9 mouse cellular contexts compared by ENCODE assay signal in genomic region chr16:88542488-88542887, GRCm38 (mm10). TPM values are rescaled to one million over a fixed set of nuclear protein-coding genes. Genes with fewer than 3 reads are reported as not detected.
DNase-seq lines count a peak whose midpoint lies in the region; ATAC-seq lines count a peak whose summit lies in the region.
"Had no signal": no experiment of that assay in that cellular context is flagged by ENCODE, and none has a peak within 500 bp of the region (broad histone marks: within the 10 kb centered on the region; RNA-seq: fewer than 3 reads in every experiment).

No protein-coding gene starts in this region.

- H3K36me3 ChIP-seq in forebrain, embryonic 13.5 days (ENCODE audit: poor library complexity, severe bottlenecking) = no peaks in the 10 kb centered on the region
- H3K36me3 ChIP-seq in forebrain, embryonic 15.5 days = no peaks in the 10 kb centered on the region
- H3K36me3 ChIP-seq in midbrain, embryonic 11.5 days (ENCODE audit: control insufficient read depth, insufficient read depth, low read length) = no peaks in the 10 kb centered on the region
- no peaks in the 10 kb centered on the region for H3K36me3 ChIP-seq in midbrain, embryonic 13.5 days
- no peaks in the 10 kb centered on the region for H3K36me3 ChIP-seq in heart, embryonic 11.5 days (ENCODE audit: control insufficient read depth, insufficient read depth, low read length)
- H3K36me3 ChIP-seq: stomach, embryonic 15.5 days had no signal

- H3K9me3 ChIP-seq in forebrain, embryonic 13.5 days (replicated peaks) = no peaks in the 10 kb centered on the region
- no peaks in the 10 kb centered on the region for H3K9me3 ChIP-seq in forebrain, embryonic 15.5 days
- H3K9me3 ChIP-seq in midbrain, embryonic 11.5 days (ENCODE audit: control insufficient read depth, low read length) = no peaks in the 10 kb centered on the region
- no peaks in the 10 kb centered on the region for H3K9me3 ChIP-seq in midbrain, embryonic 13.5 days
- no peaks in the 10 kb centered on the region for H3K9me3 ChIP-seq in heart, embryonic 11.5 days (replicated peaks; ENCODE audit: control insufficient read depth, low read length)
- H3K9me3 ChIP-seq: stomach, embryonic 15.5 days had no signal

- H3K9ac ChIP-seq in forebrain, embryonic 13.5 days = no peak overlapping the region
- no peak overlapping the region for H3K9ac ChIP-seq in forebrain, embryonic 15.5 days (replicated peaks)
- H3K9ac ChIP-seq in midbrain, embryonic 11.5 days (ENCODE audit: low read length) = no peak overlapping the region
- no peak overlapping the region for H3K9ac ChIP-seq in midbrain, embryonic 13.5 days (replicated peaks)
- no peak overlapping the region for H3K9ac ChIP-seq in heart, embryonic 11.5 days (ENCODE audit: low read depth, low read length)
- H3K9ac ChIP-seq: stomach, embryonic 15.5 days had no signal

- no peak overlapping the region for H3K27ac ChIP-seq in forebrain, embryonic 13.5 days
- H3K27ac ChIP-seq in forebrain, embryonic 15.5 days (replicated peaks) = no peak overlapping the region
- H3K27ac ChIP-seq in midbrain, embryonic 11.5 days (ENCODE audit: low read depth, low read length) = no peak overlapping the region
- no peak overlapping the region for H3K27ac ChIP-seq in midbrain, embryonic 13.5 days
- H3K27ac ChIP-seq in heart, embryonic 11.5 days (ENCODE audit: low read depth, low read length) = no peak overlapping the region
- H3K27ac ChIP-seq: stomach, embryonic 15.5 days had no signal

- H3K4me3 ChIP-seq in forebrain, embryonic 13.5 days = no peak overlapping the region
- H3K4me3 ChIP-seq in forebrain, embryonic 15.5 days = no peak overlapping the region
- H3K4me3 ChIP-seq in midbrain, embryonic 11.5 days (ENCODE audit: low read depth, low read length) = no peak overlapping the region
- H3K4me3 ChIP-seq in midbrain, embryonic 13.5 days (replicated peaks) = no peak overlapping the region
- no peak overlapping the region for H3K4me3 ChIP-seq in heart, embryonic 11.5 days (ENCODE audit: low read depth, low read length)
- H3K4me3 ChIP-seq: stomach, embryonic 15.5 days had no signal

- H3K4me2 ChIP-seq in forebrain, embryonic 13.5 days = no peak overlapping the region
- H3K4me2 ChIP-seq in forebrain, embryonic 15.5 days (replicated peaks) = no peak overlapping the region
- no peak overlapping the region for H3K4me2 ChIP-seq in midbrain, embryonic 11.5 days
- H3K4me2 ChIP-seq in midbrain, embryonic 13.5 days (replicated peaks) = no peak overlapping the region
- H3K4me2 ChIP-seq in heart, embryonic 11.5 days = no peak overlapping the region
- H3K4me2 ChIP-seq: stomach, embryonic 15.5 days had no signal

- no peaks in the 10 kb centered on the region for H3K4me1 ChIP-seq in forebrain, embryonic 13.5 days
- no peaks in the 10 kb centered on the region for H3K4me1 ChIP-seq in forebrain, embryonic 15.5 days
- no peaks in the 10 kb centered on the region for H3K4me1 ChIP-seq in midbrain, embryonic 11.5 days (ENCODE audit: control insufficient read depth, insufficient read depth, low read length)
- no peaks in the 10 kb centered on the region for H3K4me1 ChIP-seq in midbrain, embryonic 13.5 days (replicated peaks)
- H3K4me1 ChIP-seq in heart, embryonic 11.5 days (ENCODE audit: control insufficient read depth, insufficient read depth, low read length) = no peaks in the 10 kb centered on the region
- H3K4me1 ChIP-seq: stomach, embryonic 15.5 days had no signal

- WGBS in forebrain, embryonic 13.5 days = 52% methylated on average over 6 of the region's 6 CpGs
- whole genome bisulfite sequencing in forebrain, embryonic 15.5 days = 56% methylated on average over 6 of the region's 6 CpGs
- WGBS in midbrain, embryonic 11.5 days = 54% methylated on average over 6 of the region's 6 CpGs
- 55% methylated on average over 6 of the region's 6 CpGs for WGBS in midbrain, embryonic 13.5 days
- WGBS in heart, embryonic 11.5 days (ENCODE audit: insufficient replicate concordance) = 44% methylated on average over 6 of the region's 6 CpGs

- no peaks in the 10 kb centered on the region for H3K27me3 ChIP-seq in forebrain, embryonic 13.5 days
- no peaks in the 10 kb centered on the region for H3K27me3 ChIP-seq in forebrain, embryonic 15.5 days
- H3K27me3 ChIP-seq in midbrain, embryonic 11.5 days (ENCODE audit: control insufficient read depth, insufficient read depth, low read length) = no peaks in the 10 kb centered on the region
- no peaks in the 10 kb centered on the region for H3K27me3 ChIP-seq in midbrain, embryonic 13.5 days
- H3K27me3 ChIP-seq in heart, embryonic 11.5 days (ENCODE audit: control insufficient read depth, insufficient read depth, low read length) = no peaks in the 10 kb centered on the region
- H3K27me3 ChIP-seq: stomach, embryonic 15.5 days had no signal

- peak; percentile 91 for DNase-seq in midbrain, embryonic 11.5 days (ENCODE audit: low spot score, missing footprints)
- peak; percentile 68 for DNase-seq in embryo, embryonic 10 days (ENCODE audit: low spot score)
- peak; percentile 22 for DNase-seq in lung, postnatal 25 days (ENCODE audit: low spot score)
- DNase-seq in urinary bladder, adult 18-20 months (ENCODE audit: low spot score in 2 of 2) = no peak

- ATAC-seq in forebrain, embryonic 13.5 days = peak; percentile 43; the same call in 1 of the 2 replicates
- ATAC-seq in forebrain, embryonic 15.5 days (replicated peaks) = no peak
- ATAC-seq in midbrain, embryonic 11.5 days (ENCODE audit: low FRiP score) = no peak
- no peak for ATAC-seq in midbrain, embryonic 13.5 days
- ATAC-seq in heart, embryonic 11.5 days (replicated peaks; ENCODE audit: insufficient number of reproducible peaks, low FRiP score, low TSS enrichment) = no peak

RNA-seq across cellular contexts. Expression of gene Cldn8, which starts 20.5 kb away (rescaled TPM):
- not detected in 2 replicates for polyA plus RNA-seq in forebrain, embryonic 13.5 days (2015; fragmentation: Nextera tagmentation; extraction: Ambion mirVana)
- polyA plus RNA-seq in forebrain, embryonic 15.5 days (2015; fragmentation: Nextera tagmentation; extraction: Ambion mirVana) = not detected in 2 replicates
- 0.37 and 0.38 TPM in 2 replicates for polyA plus RNA-seq in midbrain, embryonic 11.5 days (2014; fragmentation: Nextera tagmentation; extraction: Ambion mirVana)
- polyA plus RNA-seq in midbrain, embryonic 13.5 days (2015; fragmentation: Nextera tagmentation; extraction: Ambion mirVana) = not detected in 2 replicates
- 0.21 TPM in 1 of 2 replicates, not detected in the other for polyA plus RNA-seq in heart, embryonic 11.5 days (2014; fragmentation: Nextera tagmentation; extraction: Ambion mirVana)

RNA-seq across cellular contexts. Expression of gene Cldn17, which starts 35.7 kb away (rescaled TPM):
- not detected in 2 replicates for polyA plus RNA-seq in forebrain, embryonic 13.5 days (2015; fragmentation: Nextera tagmentation; extraction: Ambion mirVana)
- polyA plus RNA-seq in forebrain, embryonic 15.5 days (2015; fragmentation: Nextera tagmentation; extraction: Ambion mirVana) = not detected in 2 replicates
- polyA plus RNA-seq in midbrain, embryonic 11.5 days (2014; fragmentation: Nextera tagmentation; extraction: Ambion mirVana) = not detected in 2 replicates
- polyA plus RNA-seq in midbrain, embryonic 13.5 days (2015; fragmentation: Nextera tagmentation; extraction: Ambion mirVana) = not detected in 2 replicates
- not detected in 2 replicates for polyA plus RNA-seq in heart, embryonic 11.5 days (2014; fragmentation: Nextera tagmentation; extraction: Ambion mirVana)

Comparison
In these comparisons a context has a peak if more than half of its experiments do, and no peak if none do; other contexts are left out.
1. DNase-seq: peak in midbrain, embryonic 11.5 days (single experiment), embryo, embryonic 10 days (single experiment) and lung, postnatal 25 days (single experiment); none in urinary bladder, adult 18-20 months (0 of 2).